Mouse (Mus musculus): ENCODE measurements around the gene Rad9b.

- no peak for TF ChIP-seq CTCF (IDR thresholded peaks at IDR 0.05; ENCODE audit: control insufficient read depth, insufficient read depth, low read length)
- no peak for TF ChIP-seq POLR2A (IDR thresholded peaks at IDR 0.05; ENCODE audit: borderline replicate concordance, control insufficient read depth, low read depth, low read length)
These were observed 18.8 kb upstream of the Rad9b start for GRCm38 (mm10) chr5:122372878-122373277.

Data from bone marrow, adult 2 months (tissue).